Mouse (Mus musculus): Measurements from ENCODE around the gene Mamstr. TPM values are rescaled to one million over a fixed set of nuclear protein-coding genes. Genes with fewer than 3 reads are reported as not detected.
"Not testable (repeated sequence)": the region's sequence is repeated elsewhere in the genome, so short reads cannot be mapped to it uniquely, and the experiment has no call there.

Gene Mamstr
- total RNA-seq, 4 experiments from 2014 or later: 2.4 to 14.9 (median 3.6) TPM

DNA sequence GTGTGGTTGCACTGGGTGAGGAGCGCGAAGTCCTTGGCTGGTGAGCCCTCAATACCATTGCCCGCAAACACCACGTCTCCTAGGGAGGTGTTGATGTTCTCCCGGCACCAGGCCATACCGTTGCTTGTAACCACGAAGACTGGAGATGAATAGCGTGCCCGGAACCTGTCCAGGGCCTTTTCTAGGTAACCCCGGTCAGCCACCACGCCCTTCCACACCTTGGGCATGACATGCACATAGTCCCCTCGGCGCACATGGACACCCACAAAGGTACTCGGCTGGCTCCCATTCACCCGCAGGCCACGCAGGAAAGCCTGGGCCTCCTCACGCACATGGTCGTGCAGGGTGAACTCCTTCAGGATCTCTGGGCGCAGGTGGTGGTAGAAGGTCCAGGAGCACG is 10.7 kb downstream of the Mamstr start:
- not testable (repeated sequence) for DNase-seq

DNA sequence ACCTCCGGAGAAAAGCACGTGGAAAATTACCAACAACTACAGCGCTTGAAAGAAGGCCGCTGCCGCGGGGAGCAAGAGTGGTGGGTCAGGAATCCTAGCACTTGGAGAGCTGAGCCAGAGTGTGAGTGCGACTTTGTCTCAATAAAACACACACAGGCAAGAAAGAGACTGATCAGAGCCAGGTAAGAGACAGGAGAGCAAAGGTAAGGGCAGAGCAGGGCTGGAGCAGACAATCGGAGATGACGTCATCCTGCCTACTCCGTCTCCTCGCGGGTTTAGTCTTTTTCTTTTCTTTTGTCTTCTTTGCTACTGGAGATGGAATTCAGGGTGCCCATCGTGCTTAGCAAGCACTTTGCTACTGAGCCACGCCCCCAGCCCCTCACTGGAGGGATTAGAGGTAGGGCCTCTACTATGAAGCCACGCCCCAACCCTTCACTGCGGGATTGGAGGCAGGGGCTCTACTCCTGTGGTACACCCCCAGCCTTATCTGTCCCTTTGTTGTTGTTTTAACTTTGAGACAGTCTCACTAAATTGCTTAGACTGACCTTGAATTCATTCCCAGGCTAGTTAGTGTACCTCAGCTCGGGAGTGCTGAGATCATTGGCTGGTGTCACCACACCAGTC is 14.8 kb downstream of the Mamstr start:
- DNase-seq: no peak

DNA sequence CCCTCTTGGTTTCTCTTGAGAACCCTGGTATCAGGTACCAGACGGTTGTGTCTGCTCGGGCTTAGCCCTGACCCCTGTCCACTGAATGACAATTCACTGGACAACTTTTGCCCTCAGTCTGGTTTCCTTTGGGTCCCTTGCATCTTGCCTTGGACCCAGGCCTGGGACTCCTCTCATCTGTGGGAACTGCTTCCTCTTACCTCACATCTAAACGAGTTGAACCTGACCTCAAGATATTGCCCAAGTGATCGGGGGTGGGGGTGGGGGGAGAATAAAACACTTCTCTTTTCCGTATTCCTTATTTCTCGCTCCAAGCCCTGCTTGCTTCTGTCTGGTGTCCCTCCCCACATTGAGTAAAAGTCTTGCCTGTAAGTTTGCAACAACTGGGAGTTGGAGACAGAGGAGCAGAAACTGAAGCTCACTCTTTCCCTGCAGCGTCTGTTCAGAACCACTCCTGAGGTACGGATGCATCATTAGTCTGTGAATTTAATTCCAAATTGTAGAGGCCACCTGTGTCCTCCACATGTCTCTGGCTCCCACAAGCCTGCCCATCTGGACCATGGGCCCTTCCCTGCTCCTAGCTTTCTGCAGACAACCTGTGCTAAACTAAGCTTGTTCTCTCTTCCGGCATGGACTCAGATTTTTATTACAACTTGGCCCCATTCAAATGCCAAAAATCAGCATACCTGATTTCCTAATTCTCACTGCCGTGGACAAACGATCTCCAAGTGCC is 21.1 kb downstream of the Mamstr start:
- DNase-seq: no peak

DNA sequence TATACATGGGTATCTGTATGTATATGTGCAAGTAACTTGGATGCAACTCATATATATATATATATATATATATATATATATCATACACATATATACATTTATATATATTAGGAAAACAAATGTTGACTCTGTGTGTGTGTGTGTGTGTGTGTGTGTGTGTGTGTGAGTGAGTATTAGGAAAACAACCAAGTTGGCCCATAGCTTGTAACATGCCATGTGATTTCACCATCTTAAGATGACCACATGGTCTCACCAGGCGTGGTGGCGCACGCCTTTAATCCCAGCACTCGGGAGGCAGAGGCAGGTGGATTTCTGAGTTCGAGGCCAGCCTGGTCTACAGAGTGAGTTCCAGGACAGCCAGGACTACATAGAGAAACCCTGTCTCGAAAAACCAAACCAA is 21.9 kb downstream of the Mamstr start:
- DNase-seq: not testable (repeated sequence)

DNA sequence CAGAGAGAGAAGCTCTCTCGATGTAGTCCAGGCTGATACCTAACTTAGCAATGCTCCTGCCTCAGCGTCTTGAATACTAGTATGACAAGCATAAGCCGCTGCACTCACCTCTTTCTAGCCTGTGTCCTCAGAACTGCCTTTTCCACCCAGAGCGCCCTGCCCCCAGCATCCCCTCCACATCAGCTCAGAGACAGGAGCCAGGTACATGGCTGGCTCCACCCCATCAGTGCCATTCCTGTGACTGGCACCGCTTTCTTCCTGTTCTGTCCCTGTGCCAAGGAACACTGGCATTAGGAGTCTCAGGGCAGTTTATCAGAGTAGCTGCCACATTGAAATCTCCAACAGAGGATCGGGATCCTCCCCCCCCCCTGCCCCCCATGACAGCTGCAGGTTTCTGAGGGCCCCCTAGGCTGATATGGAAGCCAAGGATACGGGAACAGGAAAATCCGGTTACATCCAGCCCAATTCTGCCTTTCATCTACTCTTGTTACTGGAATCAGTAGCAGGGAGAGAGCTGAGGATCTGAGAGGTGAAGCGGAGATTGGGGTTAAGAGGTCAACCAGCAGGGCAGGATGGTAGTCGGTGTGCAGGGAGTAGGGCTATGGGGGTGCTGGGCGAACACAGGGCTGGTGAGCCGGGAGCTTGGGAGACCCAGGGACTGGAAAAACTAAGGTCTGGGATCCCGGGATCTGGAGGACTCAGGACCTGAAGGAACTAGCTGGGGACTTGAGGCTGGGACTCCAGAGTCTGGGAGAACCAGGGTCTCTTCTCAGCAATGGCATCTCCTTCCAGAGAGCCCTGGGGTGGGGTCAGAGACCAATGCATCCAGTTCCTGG is 25.7 kb downstream of the Mamstr start:
- DNase-seq: no peak

DNA sequence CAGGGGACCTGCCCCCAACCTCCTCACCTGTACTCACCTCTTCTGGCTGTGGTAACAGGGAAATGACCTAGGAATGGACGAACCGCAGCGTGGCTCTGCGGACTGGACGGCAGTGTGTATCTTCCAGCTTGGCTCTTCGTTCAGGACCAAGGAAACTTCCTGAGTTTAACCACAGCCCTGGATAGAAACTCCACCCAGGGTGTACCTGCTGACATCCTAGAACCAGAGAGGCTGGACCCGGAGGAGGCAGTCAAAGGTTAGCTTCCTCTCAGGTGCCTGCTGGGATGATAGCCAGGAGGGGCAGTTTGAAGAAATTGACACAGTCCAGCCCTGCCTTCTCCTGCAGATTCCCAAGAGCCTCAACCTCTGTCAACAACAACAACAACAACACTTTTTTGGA is 26.4 kb downstream of the Mamstr start, which contains the start of gene Fut2:
TSS of gene Fut2 (minus strand) at position 234 of the 400 bp plus-strand sequence.
- no peak for DNase-seq

DNA sequence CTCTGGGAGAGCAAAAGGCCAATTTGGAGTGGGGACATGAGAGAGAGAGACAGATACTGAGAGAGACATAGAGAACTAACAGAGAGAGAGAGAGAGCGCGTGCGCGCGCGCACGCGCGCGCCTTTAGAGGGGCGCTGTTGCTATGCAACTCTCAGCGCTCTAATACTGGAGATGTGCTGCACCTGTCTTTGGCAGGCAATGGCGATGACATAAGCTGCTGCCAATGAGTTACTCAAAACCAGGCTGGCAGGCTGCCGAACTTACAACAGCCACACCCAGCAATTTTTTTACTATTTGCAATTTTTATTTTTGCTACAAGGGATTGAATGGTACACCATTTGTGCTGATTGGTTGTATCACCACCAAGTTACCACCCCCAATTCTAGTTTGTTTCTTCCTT is 28.0 kb downstream of the Mamstr start:
- no peak for DNase-seq

DNA sequence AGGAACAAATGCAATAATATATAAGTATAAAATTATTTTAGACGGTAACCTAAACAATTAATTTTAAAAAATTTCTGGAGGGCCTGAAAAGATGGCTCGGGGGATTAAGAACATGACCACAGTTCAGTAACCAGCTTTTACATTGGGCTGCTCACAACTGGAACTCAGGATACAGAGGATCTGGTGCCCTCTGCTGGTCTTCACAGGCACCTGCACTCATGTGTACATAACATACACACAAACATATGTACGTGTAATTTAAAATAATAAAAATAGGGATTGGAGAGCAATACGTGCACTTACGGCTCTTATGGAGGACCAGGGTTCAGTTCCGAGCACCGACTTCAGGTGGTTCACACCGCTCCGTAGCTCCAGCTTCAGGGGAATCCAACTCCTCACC is 29.1 kb downstream of the Mamstr start:
- no peak for DNase-seq

DNA sequence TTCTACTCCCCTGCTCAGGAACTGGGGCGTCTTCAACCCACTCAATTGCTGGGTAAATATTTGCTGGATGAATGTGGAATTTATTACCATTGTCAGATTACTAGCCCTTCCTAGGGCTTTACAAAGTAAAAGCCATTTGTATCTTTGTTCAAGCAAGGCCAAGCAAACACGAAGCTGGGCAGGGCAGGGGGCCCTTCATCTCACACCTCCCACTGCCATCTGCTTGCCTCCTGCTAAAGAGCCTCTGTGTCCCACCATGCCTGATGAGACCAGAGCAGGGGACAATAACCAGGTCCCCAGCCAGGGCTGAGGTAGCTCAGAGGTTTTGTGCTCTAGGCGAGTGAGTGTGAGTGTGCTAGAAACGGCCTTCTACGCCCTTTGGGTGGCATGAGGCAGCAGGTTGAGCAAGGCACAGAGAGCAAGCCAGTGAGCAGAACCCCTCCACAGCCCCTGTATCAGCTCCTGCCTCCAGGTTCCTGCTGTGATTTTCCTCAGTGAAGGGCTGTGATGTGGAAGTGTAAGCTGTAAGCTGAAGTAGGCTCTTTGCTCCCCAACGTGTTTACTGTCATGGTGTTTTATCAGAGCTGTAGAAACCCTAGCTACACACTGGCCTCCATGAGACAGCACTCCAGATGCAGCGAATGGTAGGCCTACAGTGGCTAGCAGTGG is 38.0 kb downstream of the Mamstr start:
- DNase-seq: no peak

DNA sequence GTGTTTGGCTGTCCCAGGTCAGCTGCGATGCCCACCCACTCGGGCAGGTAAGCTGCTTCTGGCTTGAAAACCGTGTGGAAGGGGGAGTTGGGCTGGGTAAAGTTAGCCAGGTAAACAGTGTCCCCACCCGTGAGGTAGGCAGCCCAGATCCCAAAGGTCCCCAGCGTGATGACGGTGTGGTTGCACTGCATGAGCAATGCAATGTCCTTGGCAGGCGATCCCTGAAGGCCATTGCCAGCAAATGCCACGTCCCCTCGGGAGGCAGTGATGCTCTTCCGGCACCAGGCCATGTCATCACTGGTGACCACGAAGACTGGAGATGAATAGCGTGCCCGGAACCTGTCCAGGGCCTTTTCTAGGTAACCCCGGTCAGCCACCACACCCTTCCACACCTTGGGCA is 38.7 kb downstream of the Mamstr start:
- DNase-seq: no peak

DNA sequence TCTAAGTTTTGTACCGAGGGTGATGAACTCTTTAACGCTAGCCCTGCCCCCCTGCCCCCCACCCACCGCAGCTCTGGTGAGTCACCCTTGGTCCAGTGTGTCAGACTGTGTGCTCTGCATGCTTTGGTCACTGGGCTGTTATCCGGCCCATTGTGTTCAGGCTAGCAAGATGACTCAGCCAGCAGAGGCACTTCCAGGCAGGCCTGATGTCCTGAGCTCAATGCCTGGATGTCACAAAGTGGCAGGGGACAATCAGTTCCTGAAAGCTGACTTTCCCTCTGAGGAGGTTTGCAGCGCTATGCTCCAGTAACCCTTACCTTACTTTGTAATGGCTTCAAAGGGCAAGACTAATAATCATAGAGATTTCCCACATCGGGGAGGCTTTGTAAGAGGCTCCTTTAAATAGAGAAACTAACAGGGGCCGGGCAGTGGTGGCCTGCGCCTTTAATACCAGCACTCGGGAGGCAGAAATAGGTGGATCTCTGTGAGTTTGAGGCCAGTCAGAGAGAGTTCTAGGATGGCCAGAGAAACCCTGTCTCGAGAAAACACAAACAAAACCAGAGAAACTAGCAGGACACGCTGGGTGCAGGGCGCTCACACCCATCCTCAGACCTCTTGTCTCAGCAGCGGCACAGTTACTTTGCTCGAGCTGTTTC is 40.3 kb downstream of the Mamstr start:
- DNase-seq: peak; percentile 71

DNA sequence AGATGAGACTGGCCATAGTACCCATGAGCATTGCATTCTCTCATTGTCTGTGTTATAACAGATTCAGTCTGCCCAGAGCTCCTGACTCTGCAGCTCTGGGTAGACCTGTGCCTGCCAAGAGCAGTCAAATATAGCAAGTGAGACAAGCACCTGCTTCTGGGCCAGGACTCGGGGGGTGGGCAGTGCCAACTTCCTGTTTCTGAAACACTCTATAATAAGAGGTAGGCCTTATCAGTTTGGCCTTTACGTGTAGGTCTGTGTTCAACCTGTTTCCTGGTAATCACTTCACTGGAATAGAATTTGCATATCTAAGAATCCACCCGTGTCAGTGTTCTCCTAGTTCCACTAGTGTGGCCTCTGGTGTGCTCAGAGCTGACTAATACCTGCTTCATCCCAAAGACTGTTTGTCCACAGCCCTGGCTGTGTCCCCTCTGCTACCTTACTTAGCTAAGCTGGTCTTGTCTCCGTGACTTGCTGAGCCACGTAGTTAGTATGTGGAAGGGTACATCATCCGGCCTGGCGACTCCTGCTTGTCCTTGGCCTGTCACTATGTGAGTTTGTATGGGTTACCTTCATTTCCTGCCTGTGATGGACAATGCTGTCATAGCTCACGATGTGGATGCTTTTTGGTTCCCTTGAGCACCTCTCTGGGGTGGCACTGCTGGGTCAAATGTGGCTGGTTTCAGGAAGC is 41.4 kb downstream of the Mamstr start:
- DNase-seq: no peak

DNA sequence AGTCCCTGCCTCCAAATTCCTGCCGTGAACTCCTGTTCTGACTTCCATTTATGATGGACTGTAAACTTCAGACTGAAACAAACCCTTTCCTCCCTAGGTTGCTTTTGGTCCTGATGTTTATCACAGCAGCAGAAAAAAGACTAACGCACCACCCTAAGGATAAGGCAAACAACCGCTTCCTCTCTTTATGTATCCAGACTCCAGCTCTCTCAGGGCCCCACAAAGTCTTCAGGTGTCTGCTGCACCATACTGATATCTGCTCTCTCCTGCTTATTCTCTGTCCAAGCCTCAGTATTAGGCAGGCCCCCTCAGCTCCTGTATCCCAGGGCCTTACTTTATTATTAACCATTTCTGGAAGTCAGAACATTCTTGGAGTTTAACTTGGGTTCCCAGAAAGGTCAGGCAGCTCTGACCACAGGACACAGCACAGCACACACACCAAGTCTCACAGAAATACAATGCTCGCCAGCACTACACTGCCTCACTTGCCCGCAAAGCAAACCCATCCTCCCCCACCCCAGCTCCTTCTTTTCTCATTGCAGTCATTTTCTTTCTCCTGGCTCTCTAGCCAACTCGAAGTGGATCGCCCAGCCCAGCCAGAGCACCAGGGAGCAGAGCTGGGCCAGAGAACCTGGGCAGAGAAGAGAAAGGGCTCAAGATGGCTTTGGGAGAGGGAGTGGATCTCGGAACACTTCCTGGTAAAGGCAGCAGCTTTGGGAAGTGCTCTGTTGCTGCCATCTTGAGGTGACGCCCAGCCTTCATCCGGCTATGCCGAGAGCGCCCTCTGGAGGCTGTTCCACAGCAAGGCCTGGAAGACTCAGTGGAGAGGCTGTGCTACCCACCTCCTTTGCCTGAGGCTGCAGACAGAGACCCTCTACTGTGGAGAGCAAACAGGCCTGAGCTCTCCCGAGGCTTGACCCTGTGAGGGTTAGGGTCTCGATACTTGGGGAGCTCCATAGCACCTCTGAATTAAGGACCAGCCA is 42.7 kb downstream of the Mamstr start:
- peak; percentile 75 for DNase-seq

DNA sequence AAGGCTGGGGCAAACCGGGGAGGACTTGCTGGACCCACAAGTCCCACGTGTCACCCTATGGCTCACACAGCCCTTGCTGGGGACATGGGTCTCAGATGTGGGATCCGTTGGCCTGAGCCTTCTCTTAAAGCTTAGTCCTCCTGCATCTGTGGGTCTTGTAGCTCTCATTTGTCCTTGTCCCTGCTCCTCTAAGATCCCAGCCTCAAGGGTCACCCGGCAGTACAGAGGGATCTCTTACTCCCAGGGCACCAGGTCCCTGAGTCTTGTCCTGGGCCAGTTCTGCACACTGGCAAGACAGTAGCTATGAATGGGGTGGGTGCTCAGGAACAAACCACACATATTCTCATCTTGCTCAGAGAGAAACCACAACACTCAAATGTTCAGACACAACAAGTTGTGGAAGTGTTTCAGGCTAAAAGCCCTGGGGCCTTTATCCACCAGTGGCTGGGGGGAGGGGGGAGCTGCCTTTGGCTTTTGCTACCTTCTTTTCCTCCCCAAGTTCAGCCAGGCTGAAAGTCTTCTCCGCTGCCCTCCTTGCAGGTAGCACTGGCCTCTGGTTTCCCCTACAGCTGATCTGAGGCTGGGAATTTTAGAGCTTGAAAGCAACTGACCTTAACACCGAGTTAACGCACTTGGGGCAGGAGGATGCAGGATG is 43.7 kb downstream of the Mamstr start, which contains the start of gene Ntn5:
TSS of gene Ntn5 (plus strand) at position 627 of the 655 bp plus-strand sequence.
- no peak for DNase-seq

DNA sequence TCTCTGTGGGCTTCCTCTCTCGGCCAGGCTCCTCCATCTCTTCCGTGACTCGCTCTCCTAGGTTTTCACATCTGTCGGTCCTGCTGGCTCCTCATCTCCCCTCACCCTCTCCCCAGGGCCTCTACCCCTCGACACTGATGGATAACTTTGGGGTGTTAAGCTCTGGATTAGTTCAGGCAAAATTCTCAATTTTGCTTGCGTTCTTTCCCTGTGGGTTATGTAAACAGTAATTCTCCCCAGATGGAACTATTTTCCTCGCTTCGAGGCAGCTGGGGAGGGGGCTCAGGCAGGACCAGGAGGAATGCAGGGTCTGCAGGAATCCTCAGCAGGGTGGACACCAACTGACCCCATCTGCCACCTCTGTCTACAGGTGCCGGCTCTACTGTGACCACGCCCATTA is 46.0 kb downstream of the Mamstr start:
- no peak for DNase-seq

DNA sequence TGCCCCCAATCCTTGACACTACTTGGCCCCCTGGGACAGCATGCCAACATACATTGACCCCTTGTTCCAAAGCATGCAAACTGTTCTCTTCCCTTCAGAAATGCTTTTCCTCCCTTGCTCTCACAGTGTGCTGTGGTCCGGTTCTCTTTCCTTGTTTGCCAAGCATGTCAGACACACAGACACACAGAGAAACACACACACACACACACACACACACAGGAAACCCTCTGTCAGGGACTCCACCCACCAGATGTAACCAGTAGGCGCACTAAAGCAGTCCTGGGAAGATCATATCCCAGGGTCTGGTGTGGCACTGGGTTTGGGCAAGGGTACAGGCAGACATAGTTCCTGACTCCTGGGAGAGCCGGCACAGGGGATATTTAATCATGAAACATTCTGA is 47.1 kb downstream of the Mamstr start:
- DNase-seq: no peak

DNA sequence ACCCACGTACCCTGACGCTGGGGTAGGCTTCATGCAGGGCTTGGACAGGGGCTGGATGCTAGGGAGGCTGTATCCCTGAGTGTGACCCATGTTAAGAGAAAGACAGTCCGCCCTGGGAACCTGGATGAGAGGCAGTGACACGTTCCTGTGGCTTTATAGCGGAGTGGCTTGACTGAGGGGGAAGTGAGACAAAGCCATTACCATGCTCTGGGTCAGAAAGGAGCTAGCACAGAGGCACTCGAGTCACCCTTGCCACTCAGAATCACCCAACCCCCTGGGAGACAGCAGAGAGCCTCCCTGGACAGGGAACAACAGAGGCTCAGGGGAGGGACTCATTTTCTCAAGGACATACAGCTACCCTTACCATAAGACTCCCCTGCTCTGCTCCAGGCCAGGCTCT is 49.3 kb downstream of the Mamstr start:
- DNase-seq: no peak

DNA sequence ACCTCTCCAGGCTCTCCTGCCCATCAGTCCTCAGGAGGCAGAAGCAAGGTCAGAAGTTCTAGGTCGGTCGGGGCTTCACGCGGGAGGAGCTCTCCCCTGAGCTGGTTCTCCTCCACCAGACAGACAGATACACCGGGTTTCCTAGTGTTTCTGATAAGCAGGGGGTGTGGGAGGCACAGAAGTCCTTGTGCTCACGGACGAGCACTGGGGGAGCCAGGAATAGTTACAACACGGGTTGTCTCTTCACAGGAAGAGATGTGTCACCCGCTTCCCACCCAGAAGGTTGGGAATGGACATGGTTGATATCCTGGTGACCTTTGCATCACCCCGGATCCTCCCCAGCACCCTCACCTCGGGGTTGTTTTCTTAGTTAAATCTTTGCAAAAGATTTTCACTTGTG is 50.0 kb downstream of the Mamstr start:
- DNase-seq: no peak

DNA sequence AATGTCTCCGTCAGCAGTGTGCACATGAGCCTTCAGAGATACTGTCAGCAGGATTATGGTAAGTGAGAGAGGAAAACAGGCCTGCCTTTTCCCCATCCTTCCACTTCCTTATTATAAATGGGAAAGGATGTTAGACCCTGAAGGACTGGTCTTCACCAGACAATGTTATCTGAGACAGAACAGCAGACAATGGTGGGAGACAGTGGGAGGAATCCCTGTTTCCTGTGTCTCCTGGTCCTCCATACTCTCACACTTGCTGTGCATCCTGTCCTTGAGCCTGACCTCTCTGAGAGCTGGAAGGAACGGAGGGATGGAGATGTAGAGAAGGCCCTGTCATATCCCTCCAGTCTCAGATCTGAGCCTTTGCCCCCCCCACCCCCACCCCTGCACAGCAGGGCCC is 52.6 kb downstream of the Mamstr start:
- DNase-seq: no peak
